Mouse (Mus musculus) spleen, adult 2 months (tissue): ENCODE data around the gene Plekhg6. TPM values are rescaled to one million over a fixed set of nuclear protein-coding genes. Genes with fewer than 3 reads are reported as not detected.

Experiments
- DNase-seq, 2 experiments: peaks; one replicate each; pipeline versions ENCODE4 v3.0.0 to v3.0.0-alpha.2; 2012 to 2021; ENCODE audit warnings: low spot score in 2 of 2, low read depth in 1 of 2
- H3K27ac ChIP-seq: fragments of 200-500 bp; 2 replicates; pipeline ENCODE4 v1.5.1; 2012; ENCODE audit warnings: low read length, inconsistent platforms; ENCODE audit not compliant: insufficient read depth
- H3K27me3 ChIP-seq: fragments of 200-500 bp; 2 replicates; pipeline ENCODE4 v1.6.1; 2012; ENCODE audit warnings: mild to moderate bottlenecking, moderate library complexity, low read length, inconsistent platforms; ENCODE audit not compliant: control insufficient read depth, insufficient read depth
- H3K36me3 ChIP-seq: fragments of 200-500 bp; 2 replicates; pipeline ENCODE4 v1.6.1; 2012; ENCODE audit warnings: mild to moderate bottlenecking, low read length, inconsistent platforms; ENCODE audit not compliant: control insufficient read depth, insufficient read depth
- H3K4me1 ChIP-seq: fragments of 200-500 bp; 2 replicates; pipeline ENCODE4 v1.6.1; 2011; ENCODE audit warnings: inconsistent platforms; ENCODE audit not compliant: control insufficient read depth, insufficient read depth, insufficient read length
- H3K4me3 ChIP-seq: fragments of 200-500 bp; 2 replicates; pipeline ENCODE4 v1.5.1; 2011; ENCODE audit warnings: mild to moderate bottlenecking, inconsistent platforms; ENCODE audit not compliant: insufficient read depth, insufficient read length; ENCODE audit errors: extremely low read depth
- CTCF ChIP-seq: fragments of 200-500 bp; IDR thresholded peaks from 2 replicates; pipeline ENCODE4 v1.5.1; 2011; ENCODE audit warnings: mild to moderate bottlenecking, inconsistent platforms; ENCODE audit not compliant: insufficient read depth, insufficient read length, insufficient replicate concordance; ENCODE audit errors: extremely low read depth
- POLR2A ChIP-seq: fragments of 200-500 bp; IDR thresholded peaks from 2 replicates; pipeline ENCODE4 v1.6.1; 2011; ENCODE audit warnings: low read depth, low read length, inconsistent platforms
- WGBS: fragments of 180-500 bp; shearing (Covaris S2); methylation state at CpG from one replicate; pipeline ENCODE4 v1.1.7; 2018; 5-methylcytosine and 5-hydroxymethylcytosine counted together
- polyA plus RNA-seq: library from polyadenylated mRNA; depleted of rRNA; stranded (reverse); fragments of >200 nt; gene quantifications from 2 replicates; pipeline ENCODE4 v1.2.3, GENCODE M21; 2012; rRNA removed

The Plekhg6 gene
- polyA plus RNA-seq, 1 experiment, result not detected

DNA sequence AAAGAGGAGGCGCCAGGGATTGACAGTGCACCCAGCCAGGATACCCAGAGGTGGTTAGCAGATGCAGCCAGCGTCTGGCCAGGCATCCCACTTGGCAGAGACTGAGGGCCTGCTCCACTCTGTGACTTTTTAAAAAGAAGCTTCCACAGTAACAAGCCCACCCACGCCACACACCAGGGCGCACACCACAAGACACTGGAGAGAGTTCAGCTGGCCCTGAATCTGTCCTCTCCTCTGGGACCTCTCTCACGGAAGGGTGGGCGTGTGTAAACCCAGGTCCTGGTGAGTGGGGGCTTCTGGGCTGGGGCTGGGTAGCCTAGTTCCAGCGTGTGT is 66.4 kb downstream of the Plekhg6 start:
- Histone ChIP-seq H3K4me3 (peak overlapping the region; percentile 42), H3K27ac (peak overlapping the region; percentile 37; the same call in 1 of the 2 replicates), H3K4me1 (no peaks in the 10 kb centered on the region), H3K27me3 (peaks cover 8% of the 10 kb centered on the region; the same call in 1 of the 2 replicates), H3K36me3 (no peaks in the 10 kb centered on the region)
- no peak for DNase-seq
- 77% methylated on average over 7 of the region's 7 CpGs for WGBS
- TF ChIP-seq POLR2A (no peak), CTCF (no peak)

DNA sequence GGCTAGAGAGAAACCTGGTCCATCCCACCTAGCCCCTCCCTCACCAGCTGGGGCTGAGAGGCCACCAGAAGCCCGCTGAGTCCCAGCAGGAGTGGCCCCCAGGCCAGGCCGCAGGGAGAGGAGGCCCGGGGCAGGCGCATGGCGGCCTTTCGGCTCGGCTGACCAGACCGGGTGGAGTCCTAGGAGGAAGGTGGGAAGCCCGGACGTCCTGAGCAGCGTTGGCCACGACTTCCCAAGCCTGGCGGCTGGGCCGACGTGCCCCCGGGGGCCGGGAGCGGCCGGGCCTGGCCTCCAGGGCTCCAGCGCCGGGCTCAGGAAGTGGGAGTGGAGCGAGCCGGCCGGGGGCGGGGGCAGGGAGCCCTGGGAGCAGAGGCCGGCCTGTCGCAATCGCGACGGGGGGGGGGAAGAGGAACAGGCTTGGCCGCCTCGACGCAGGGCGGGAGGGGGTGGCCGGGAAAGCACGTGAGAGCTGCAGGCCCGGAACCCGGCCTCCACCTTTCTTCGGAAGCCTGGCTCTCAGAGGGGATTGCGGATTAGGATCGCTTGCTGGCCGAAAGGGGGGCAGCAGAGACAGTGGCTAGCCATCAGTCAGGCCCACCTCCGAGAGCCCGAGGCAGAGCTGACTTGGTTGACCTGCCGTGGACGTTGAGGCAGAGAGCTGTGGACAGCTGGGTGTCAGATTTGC is 66.9 kb downstream of the Plekhg6 start, which contains the start of gene Ltbr:
TSS of gene Ltbr (minus strand) at position 340 of the 685 bp plus-strand sequence.
- WGBS, result 6% methylated on average over 30 of the region's 46 CpGs
- Histone ChIP-seq H3K27me3 (peaks cover 8% of the 10 kb centered on the region; the same call in 1 of the 2 replicates), H3K4me1 (no peaks in the 10 kb centered on the region), H3K27ac (peak within 1 kb of the TSS; percentile 37), H3K36me3 (no peaks in the 10 kb centered on the region), H3K4me3 (peak within 1 kb of the TSS; percentile 50)
- DNase-seq, result peak in 1 of 2 experiments; percentile 28
- TF ChIP-seq POLR2A (no peak), CTCF (no peak)

Other genes starting within 250 kb of the Plekhg6 start
- gene Nop2, start 248.9 kb downstream of the Plekhg6 start, polyA plus RNA-seq, result 14.0 and 16.2 TPM in 2 replicates
- gene Iffo1, start 235.6 kb downstream of the Plekhg6 start, polyA plus RNA-seq, result 58.0 and 66.8 TPM in 2 replicates
- gene Gapdh, start 214.3 kb downstream of the Plekhg6 start, polyA plus RNA-seq, result 1,160 and 1,333 TPM in 2 replicates
- 84.6 and 110 TPM in 2 replicates for gene Ncapd2, start 189.1 kb downstream of the Plekhg6 start, polyA plus RNA-seq
- 21.2 and 29.4 TPM in 2 replicates for gene Mrpl51, start 189.0 kb downstream of the Plekhg6 start, polyA plus RNA-seq
- 41.7 and 46.8 TPM in 2 replicates for gene Vamp1, start 165.2 kb downstream of the Plekhg6 start, polyA plus RNA-seq
- 24.4 and 38.0 TPM in 2 replicates for gene Tapbpl, start 148.9 kb downstream of the Plekhg6 start, polyA plus RNA-seq
- gene Cd27, start 143.8 kb downstream of the Plekhg6 start, polyA plus RNA-seq, result 87.3 and 98.7 TPM in 2 replicates
- gene Tuba3a, start 94.8 kb downstream of the Plekhg6 start, polyA plus RNA-seq, result not detected in 2 replicates
- gene Ltbr, start 66.9 kb downstream of the Plekhg6 start, polyA plus RNA-seq, result 22.8 and 24.5 TPM in 2 replicates
- gene Scnn1a, start 60.1 kb downstream of the Plekhg6 start, polyA plus RNA-seq, result 1.5 and 2.1 TPM in 2 replicates
- 51.3 and 63.7 TPM in 2 replicates for gene Tnfrsf1a, start 31.4 kb downstream of the Plekhg6 start, polyA plus RNA-seq
- 68.0 and 68.5 TPM in 2 replicates for gene Cd9, start 114.0 kb upstream of the Plekhg6 start, polyA plus RNA-seq
- gene Vwf, start 166.0 kb upstream of the Plekhg6 start, polyA plus RNA-seq, result 42.9 TPM in 2 replicates